Mouse (Mus musculus): ENCODE measurements around the gene Syne4. TPM values are rescaled to one million over a fixed set of nuclear protein-coding genes. Genes with fewer than 3 reads are reported as not detected.

The Syne4 gene
- polyA plus RNA-seq, 1 experiment = 1.2 TPM

GRCm38 (mm10) chr7:30308076-30309005 lies 6.3 kb upstream of the Syne4 start, which contains the start of gene Alkbh6:
Gene Alkbh6 (plus strand): TSS chr7:30308717.
- H3K27me3 ChIP-seq (ENCODE audit: control insufficient read depth, insufficient read depth, insufficient read length) = no peaks in the 10 kb centered on the region
- H3K36me3 ChIP-seq (ENCODE audit: control insufficient read depth, insufficient read depth) = no peaks in the 10 kb centered on the region
- H3K4me3 ChIP-seq = peak within 1 kb of the TSS; percentile 59
- H3K79me2 ChIP-seq (ENCODE audit: control insufficient read depth, insufficient read depth) = no peaks in the 10 kb centered on the region
- no peak within 1 kb of the TSS for H3ac ChIP-seq (ENCODE audit: control insufficient read depth, insufficient read length)
- TF ChIP-seq POLR2A (IDR thresholded peaks at IDR 0.05; ENCODE audit: insufficient read length, low read depth) = peak; percentile 95
- no peak for TF ChIP-seq REST (IDR thresholded peaks at IDR 0.05; ENCODE audit: insufficient read depth, insufficient read length)
- TF ChIP-seq TCF3 (IDR thresholded peaks at IDR 0.05; ENCODE audit: insufficient read length, low read depth) = no peak
- no peak for TF ChIP-seq E2F4 (IDR thresholded peaks at IDR 0.05; ENCODE audit: insufficient read depth)
- no peak for TF ChIP-seq USF1 (IDR thresholded peaks at IDR 0.05; ENCODE audit: low read depth)
- TF ChIP-seq SRF (IDR thresholded peaks at IDR 0.05; ENCODE audit: control insufficient read depth, insufficient read length, low read depth) = no peak
- no peak for TF ChIP-seq TCF12 (IDR thresholded peaks at IDR 0.05; ENCODE audit: insufficient read depth, poor library complexity, severe bottlenecking)
- TF ChIP-seq MAX (IDR thresholded peaks at IDR 0.05; ENCODE audit: low read depth) = no peak
- no peak for TF ChIP-seq MYOG (IDR thresholded peaks at IDR 0.05; ENCODE audit: control insufficient read depth in 1 of 3, insufficient read depth in 1 of 3, insufficient read length in 2 of 3, low read depth in 2 of 3)
- no peak for TF ChIP-seq CEBPB (IDR thresholded peaks at IDR 0.05; ENCODE audit: insufficient read depth, poor library complexity, severe bottlenecking)
- TF ChIP-seq POLR2AphosphoS2 (IDR thresholded peaks at IDR 0.05; ENCODE audit: insufficient read length, low read depth) = peak; percentile 95
- no peak for TF ChIP-seq MYOD1 (IDR thresholded peaks at IDR 0.05; ENCODE audit: control insufficient read depth in 1 of 3, insufficient read length in 2 of 3, low read depth in 2 of 3)
- peak within 1 kb of the TSS; percentile 96 for H3K4me2 ChIP-seq (ENCODE audit: low read depth)

- Histone ChIP-seq H3K27me3 (ENCODE audit: control insufficient read depth, insufficient read depth, insufficient read length) (no peaks in the 10 kb centered on the region), H3K4me2 (ENCODE audit: low read depth) (peak overlapping the region; percentile 83), H3K79me2 (ENCODE audit: control insufficient read depth, insufficient read depth) (no peaks in the 10 kb centered on the region), H3K4me3 (peak overlapping the region; percentile 59), H3K36me3 (ENCODE audit: control insufficient read depth, insufficient read depth) (no peaks in the 10 kb centered on the region), H3ac (ENCODE audit: control insufficient read depth, insufficient read length) (no peak overlapping the region)
- TF ChIP-seq TCF3 (IDR thresholded peaks at IDR 0.05; ENCODE audit: insufficient read length, low read depth) (no peak), CEBPB (IDR thresholded peaks at IDR 0.05; ENCODE audit: insufficient read depth, poor library complexity, severe bottlenecking) (no peak), REST (IDR thresholded peaks at IDR 0.05; ENCODE audit: insufficient read depth, insufficient read length) (no peak), TCF12 (IDR thresholded peaks at IDR 0.05; ENCODE audit: insufficient read depth, poor library complexity, severe bottlenecking) (no peak), POLR2AphosphoS2 (IDR thresholded peaks at IDR 0.05; ENCODE audit: insufficient read length, low read depth) (no peak), MAX (IDR thresholded peaks at IDR 0.05; ENCODE audit: low read depth) (no peak), MYOD1 (IDR thresholded peaks at IDR 0.05; ENCODE audit: control insufficient read depth in 1 of 3, insufficient read length in 2 of 3, low read depth in 2 of 3) (no peak), E2F4 (IDR thresholded peaks at IDR 0.05; ENCODE audit: insufficient read depth) (no peak), POLR2A (IDR thresholded peaks at IDR 0.05; ENCODE audit: insufficient read length, low read depth) (no peak), SRF (IDR thresholded peaks at IDR 0.05; ENCODE audit: control insufficient read depth, insufficient read length, low read depth) (no peak), USF1 (IDR thresholded peaks at IDR 0.05; ENCODE audit: low read depth) (no peak), MYOG (IDR thresholded peaks at IDR 0.05; ENCODE audit: control insufficient read depth in 1 of 3, insufficient read depth in 1 of 3, insufficient read length in 2 of 3, low read depth in 2 of 3) (no peak)
These were observed 5.0 kb upstream of the Syne4 start for GRCm38 (mm10) chr7:30309395-30310129.

GRCm38 (mm10) chr7:30310136-30310535 lies 4.5 kb upstream of the Syne4 start:
- Histone ChIP-seq H3ac (ENCODE audit: control insufficient read depth, insufficient read length) (no peak overlapping the region), H3K79me2 (ENCODE audit: control insufficient read depth, insufficient read depth) (no peaks in the 10 kb centered on the region), H3K4me2 (ENCODE audit: low read depth) (no peak overlapping the region), H3K4me3 (no peak overlapping the region), H3K36me3 (ENCODE audit: control insufficient read depth, insufficient read depth) (no peaks in the 10 kb centered on the region), H3K27me3 (ENCODE audit: control insufficient read depth, insufficient read depth, insufficient read length) (no peaks in the 10 kb centered on the region)
- TF ChIP-seq POLR2AphosphoS2 (IDR thresholded peaks at IDR 0.05; ENCODE audit: insufficient read length, low read depth) (no peak), TCF3 (IDR thresholded peaks at IDR 0.05; ENCODE audit: insufficient read length, low read depth) (no peak), MAX (IDR thresholded peaks at IDR 0.05; ENCODE audit: low read depth) (no peak), SRF (IDR thresholded peaks at IDR 0.05; ENCODE audit: control insufficient read depth, insufficient read length, low read depth) (no peak), CEBPB (IDR thresholded peaks at IDR 0.05; ENCODE audit: insufficient read depth, poor library complexity, severe bottlenecking) (no peak), MYOD1 (IDR thresholded peaks at IDR 0.05; ENCODE audit: control insufficient read depth in 1 of 3, insufficient read length in 2 of 3, low read depth in 2 of 3) (no peak), MYOG (IDR thresholded peaks at IDR 0.05; ENCODE audit: control insufficient read depth in 1 of 3, insufficient read depth in 1 of 3, insufficient read length in 2 of 3, low read depth in 2 of 3) (no peak), POLR2A (IDR thresholded peaks at IDR 0.05; ENCODE audit: insufficient read length, low read depth) (no peak), E2F4 (IDR thresholded peaks at IDR 0.05; ENCODE audit: insufficient read depth) (no peak), USF1 (IDR thresholded peaks at IDR 0.05; ENCODE audit: low read depth) (no peak), REST (IDR thresholded peaks at IDR 0.05; ENCODE audit: insufficient read depth, insufficient read length) (no peak), TCF12 (IDR thresholded peaks at IDR 0.05; ENCODE audit: insufficient read depth, poor library complexity, severe bottlenecking) (no peak)

GRCm38 (mm10) chr7:30313666-30314320 lies 814 bp upstream of the Syne4 start:
- Histone ChIP-seq H3K4me3 (no peak overlapping the region), H3ac (ENCODE audit: control insufficient read depth, insufficient read length) (no peak overlapping the region), H3K79me2 (ENCODE audit: control insufficient read depth, insufficient read depth) (no peaks in the 10 kb centered on the region), H3K4me2 (ENCODE audit: low read depth) (no peak overlapping the region), H3K27me3 (ENCODE audit: control insufficient read depth, insufficient read depth, insufficient read length) (no peaks in the 10 kb centered on the region), H3K36me3 (ENCODE audit: control insufficient read depth, insufficient read depth) (no peaks in the 10 kb centered on the region)
- TF ChIP-seq E2F4 (IDR thresholded peaks at IDR 0.05; ENCODE audit: insufficient read depth) (no peak), MYOG (IDR thresholded peaks at IDR 0.05; ENCODE audit: control insufficient read depth in 1 of 3, insufficient read depth in 1 of 3, insufficient read length in 2 of 3, low read depth in 2 of 3) (peak in 1 of 3 experiments; percentile 16), TCF3 (IDR thresholded peaks at IDR 0.05; ENCODE audit: insufficient read length, low read depth) (no peak), CEBPB (IDR thresholded peaks at IDR 0.05; ENCODE audit: insufficient read depth, poor library complexity, severe bottlenecking) (no peak), REST (IDR thresholded peaks at IDR 0.05; ENCODE audit: insufficient read depth, insufficient read length) (no peak), POLR2AphosphoS2 (IDR thresholded peaks at IDR 0.05; ENCODE audit: insufficient read length, low read depth) (peak; percentile 46)
